Mouse (Mus musculus): ENCODE measurements around the gene Gtf2ird1.

Gene Gtf2ird1

GRCm38 (mm10) chr5:134456503-134456962, at the start of gene Gtf2ird1:
Gtf2ird1 (minus strand) TSS chr5:134456716.
- WGBS = 1% methylated on average over 44 of the region's 44 CpGs

- 52% methylated on average over 9 of the region's 9 CpGs for WGBS
Observed at GRCm38 (mm10) chr5:134505810-134506292, 49.3 kb upstream of the Gtf2ird1 start.

GRCm38 (mm10) chr5:134502591-134502990, 46.1 kb upstream of the Gtf2ird1 start:
- WGBS = 92% methylated on average over 18 of the region's 18 CpGs

GRCm38 (mm10) chr5:134501453-134501852, 44.9 kb upstream of the Gtf2ird1 start:
- 60% methylated on average over 9 of the region's 9 CpGs for WGBS

DNA sequence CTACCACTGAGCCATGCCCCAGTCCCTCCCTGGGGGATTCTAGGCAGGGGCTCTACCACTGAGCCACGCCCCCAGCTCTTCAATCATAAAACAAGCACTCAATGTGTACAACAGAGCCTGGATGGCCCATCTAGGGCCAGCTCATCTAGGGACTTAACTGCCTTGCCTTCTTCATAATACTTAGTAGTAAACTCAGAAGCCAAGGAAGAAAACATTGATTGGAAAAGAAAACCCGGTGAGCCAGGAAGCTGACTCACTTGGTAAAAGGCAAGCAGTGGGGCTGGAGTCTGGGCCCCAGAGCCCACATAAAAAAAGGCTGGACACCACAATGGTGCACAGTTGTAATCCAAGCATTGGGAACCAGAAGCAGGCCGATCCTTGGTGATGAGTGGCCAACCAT, 44.2 kb upstream of the Gtf2ird1 start:
- 84% methylated on average over 3 of the region's 3 CpGs for WGBS

GRCm38 (mm10) chr5:134500062-134500461, 43.5 kb upstream of the Gtf2ird1 start:
- 76% methylated on average over 4 of the region's 4 CpGs for WGBS

DNA sequence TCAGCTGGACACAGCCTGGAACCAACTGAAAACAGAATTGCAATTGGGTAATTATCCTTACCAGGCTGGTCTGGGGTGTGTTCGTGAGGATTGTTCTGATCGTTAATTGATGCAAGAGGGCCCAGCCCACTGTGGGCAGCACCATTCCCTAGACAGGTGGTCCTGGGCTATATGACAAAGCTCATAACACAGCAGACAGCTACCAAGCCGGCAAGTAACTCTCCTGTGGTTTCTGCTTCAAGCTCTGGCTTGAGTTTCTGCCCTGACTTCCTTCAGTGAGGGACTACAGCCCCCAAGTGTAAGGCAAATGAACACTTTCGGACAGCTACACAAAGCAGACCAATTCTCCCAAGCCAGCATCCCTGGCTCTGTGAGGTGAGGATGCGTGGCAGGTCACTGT, 40.5 kb upstream of the Gtf2ird1 start:
- WGBS = 94% methylated on average over 5 of the region's 5 CpGs

- WGBS = 70% methylated on average over 4 of the region's 4 CpGs
Observed at GRCm38 (mm10) chr5:134495796-134496195, 39.3 kb upstream of the Gtf2ird1 start.

DNA sequence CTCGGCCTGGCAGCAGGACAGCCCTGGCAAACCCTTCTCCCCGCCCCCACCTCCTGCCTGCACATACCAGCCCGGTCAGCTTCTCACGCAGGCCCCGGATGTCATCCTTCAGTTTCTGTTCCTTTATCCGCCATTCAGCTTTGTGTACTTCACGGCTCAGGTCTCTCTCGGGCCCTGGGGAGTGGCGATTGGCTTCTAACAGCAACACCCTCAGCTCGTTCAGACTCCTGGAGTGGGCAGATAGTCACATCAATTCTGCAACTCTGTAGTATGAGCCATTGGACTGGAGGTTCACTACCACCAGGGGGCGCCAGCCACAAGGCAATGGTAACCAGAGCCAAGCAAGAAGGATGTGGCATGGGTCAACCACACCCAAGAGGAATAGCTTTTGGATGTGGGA, 37.6 kb upstream of the Gtf2ird1 start:
- WGBS = 31% methylated on average over 11 of the region's 11 CpGs

- 98% methylated on average over 4 of the region's 4 CpGs for WGBS
Observed at GRCm38 (mm10) chr5:134492956-134493355, 36.4 kb upstream of the Gtf2ird1 start.

GRCm38 (mm10) chr5:134491712-134492417, 35.3 kb upstream of the Gtf2ird1 start:
- WGBS = 24% methylated on average over 18 of the region's 18 CpGs

GRCm38 (mm10) chr5:134491206-134491605, 34.7 kb upstream of the Gtf2ird1 start:
- WGBS = 87% methylated on average over 2 of the region's 2 CpGs

- WGBS = 88% methylated on average over 12 of the region's 12 CpGs
Observed at GRCm38 (mm10) chr5:134490465-134490864, 33.9 kb upstream of the Gtf2ird1 start.

GRCm38 (mm10) chr5:134489583-134489982, 33.1 kb upstream of the Gtf2ird1 start:
- 39% methylated on average over 9 of the region's 9 CpGs for WGBS

GRCm38 (mm10) chr5:134488596-134488995, 32.1 kb upstream of the Gtf2ird1 start:
- WGBS = 85% methylated on average over 4 of the region's 4 CpGs

- WGBS = 43% methylated on average over 10 of the region's 10 CpGs
Observed at GRCm38 (mm10) chr5:134488042-134488441, 31.5 kb upstream of the Gtf2ird1 start.

DNA sequence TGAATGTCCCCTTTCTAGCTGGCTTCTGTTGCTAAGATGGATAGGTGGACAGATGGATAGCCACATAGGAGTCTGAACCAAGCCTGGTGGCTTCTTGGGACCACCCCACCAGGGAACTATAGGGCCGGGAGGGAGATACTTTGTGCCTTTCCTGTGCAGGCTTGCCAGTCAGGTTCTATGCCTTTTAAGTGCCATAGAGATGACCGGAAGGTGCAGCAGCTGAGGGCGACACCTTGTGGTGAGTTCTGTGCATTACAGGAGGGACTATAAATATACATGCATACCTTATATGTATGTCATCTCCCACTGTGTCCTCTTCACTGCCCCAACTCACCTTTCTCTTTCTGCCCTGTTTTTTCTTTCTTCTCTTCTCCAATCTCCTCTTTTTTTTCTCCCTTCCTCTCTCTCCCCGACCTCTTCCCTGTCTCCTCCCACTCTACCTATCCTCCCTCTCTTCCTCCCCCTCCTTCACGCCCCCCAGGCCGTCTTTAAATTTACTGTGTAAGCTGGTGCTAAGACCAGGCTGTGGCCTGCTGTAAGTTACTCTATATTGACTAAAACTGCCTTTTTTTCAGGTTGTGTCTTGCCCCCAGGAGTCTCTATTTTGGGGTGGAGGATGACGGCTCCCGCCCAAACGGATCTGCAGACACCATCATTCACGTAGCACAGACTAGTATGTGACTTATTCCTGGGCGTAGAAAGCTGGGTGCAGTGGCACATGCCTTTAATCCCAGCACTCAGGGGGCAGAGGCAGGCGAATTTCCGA, 29.6 kb upstream of the Gtf2ird1 start:
- WGBS = 41% methylated on average over 13 of the region's 13 CpGs

GRCm38 (mm10) chr5:134485183-134485730, 28.7 kb upstream of the Gtf2ird1 start:
- WGBS = 82% methylated on average over 7 of the region's 7 CpGs

- 100% methylated on average over 1 of the region's 1 CpGs for WGBS
Observed at GRCm38 (mm10) chr5:134483291-134483690, 26.8 kb upstream of the Gtf2ird1 start.

- 63% methylated on average over 11 of the region's 11 CpGs for WGBS
Observed at GRCm38 (mm10) chr5:134482331-134482730, 25.8 kb upstream of the Gtf2ird1 start.

GRCm38 (mm10) chr5:134475686-134476085, 19.2 kb upstream of the Gtf2ird1 start:
- 96% methylated on average over 7 of the region's 7 CpGs for WGBS

GRCm38 (mm10) chr5:134475006-134475605, 18.6 kb upstream of the Gtf2ird1 start:
- 94% methylated on average over 6 of the region's 6 CpGs for WGBS

All from cerebral cortex, adult 2 months (tissue).